Mouse (Mus musculus): Measurements from ENCODE around the gene Klhdc8a.

The Klhdc8a gene

GRCm38 (mm10) chr1:132317894-132318863 lies 19.8 kb downstream of the Klhdc8a start:
- no peak for DNase-seq (ENCODE audit: low read depth, low spot score)

- no peak for DNase-seq (ENCODE audit: low read depth, low spot score)
Measured at GRCm38 (mm10) chr1:132319242-132319641, 20.8 kb downstream of the Klhdc8a start.

GRCm38 (mm10) chr1:132321821-132322580 lies 23.6 kb downstream of the Klhdc8a start:
- no peak for DNase-seq (ENCODE audit: low read depth, low spot score)

GRCm38 (mm10) chr1:132322711-132323542 lies 24.5 kb downstream of the Klhdc8a start:
- no peak for DNase-seq (ENCODE audit: low read depth, low spot score)

GRCm38 (mm10) chr1:132326777-132327176 lies 28.4 kb downstream of the Klhdc8a start:
- DNase-seq (ENCODE audit: low read depth, low spot score): no peak

GRCm38 (mm10) chr1:132327477-132327876 lies 29.1 kb downstream of the Klhdc8a start:
- no peak for DNase-seq (ENCODE audit: low read depth, low spot score)

- DNase-seq (ENCODE audit: low read depth, low spot score): no peak
Measured at GRCm38 (mm10) chr1:132328565-132328964, 30.1 kb downstream of the Klhdc8a start.

- no peak for DNase-seq (ENCODE audit: low read depth, low spot score)
Measured at GRCm38 (mm10) chr1:132329656-132330055, 31.2 kb downstream of the Klhdc8a start.

GRCm38 (mm10) chr1:132330397-132330796 lies 32.0 kb downstream of the Klhdc8a start:
- DNase-seq (ENCODE audit: low read depth, low spot score): no peak

- DNase-seq (ENCODE audit: low read depth, low spot score): no peak
Measured at GRCm38 (mm10) chr1:132331283-132331682, 32.9 kb downstream of the Klhdc8a start.

- no peak for DNase-seq (ENCODE audit: low read depth, low spot score)
Measured at GRCm38 (mm10) chr1:132333201-132333600, 34.8 kb downstream of the Klhdc8a start.

- DNase-seq (ENCODE audit: low read depth, low spot score): peak; percentile 66
Measured at GRCm38 (mm10) chr1:132333675-132334141, 35.3 kb downstream of the Klhdc8a start.

GRCm38 (mm10) chr1:132334178-132334801 lies 35.9 kb downstream of the Klhdc8a start:
- DNase-seq (ENCODE audit: low read depth, low spot score): no peak

GRCm38 (mm10) chr1:132335378-132335965 lies 37.0 kb downstream of the Klhdc8a start:
- DNase-seq (ENCODE audit: low read depth, low spot score): no peak

GRCm38 (mm10) chr1:132336921-132337320 lies 38.5 kb downstream of the Klhdc8a start:
- no peak for DNase-seq (ENCODE audit: low read depth, low spot score)

- no peak for DNase-seq (ENCODE audit: low read depth, low spot score)
Measured at GRCm38 (mm10) chr1:132338027-132338660, 39.7 kb downstream of the Klhdc8a start.

GRCm38 (mm10) chr1:132341731-132342501 lies 43.5 kb downstream of the Klhdc8a start:
- no peak for DNase-seq (ENCODE audit: low read depth, low spot score)

- DNase-seq (ENCODE audit: low read depth, low spot score): no peak
Measured at GRCm38 (mm10) chr1:132342518-132342917, 44.1 kb downstream of the Klhdc8a start.

GRCm38 (mm10) chr1:132343191-132343590 lies 44.8 kb downstream of the Klhdc8a start:
- DNase-seq (ENCODE audit: low read depth, low spot score): no peak
